Mouse (Mus musculus) central nervous system, embryonic 11.5 days (tissue): ENCODE results near the gene Spta1. TPM values are rescaled to one million over a fixed set of nuclear protein-coding genes. Genes with fewer than 3 reads are reported as not detected.

Source experiments
- polyA plus RNA-seq: library from polyadenylated mRNA; depleted of rRNA; stranded (reverse); fragments of >200 nt; gene quantifications from 2 replicates; pipeline ENCODE4 v1.2.3, GENCODE M21; 2012; rRNA removed

Spta1 gene
- polyA plus RNA-seq: 4.9 and 6.0 TPM in 2 replicates

DNA sequence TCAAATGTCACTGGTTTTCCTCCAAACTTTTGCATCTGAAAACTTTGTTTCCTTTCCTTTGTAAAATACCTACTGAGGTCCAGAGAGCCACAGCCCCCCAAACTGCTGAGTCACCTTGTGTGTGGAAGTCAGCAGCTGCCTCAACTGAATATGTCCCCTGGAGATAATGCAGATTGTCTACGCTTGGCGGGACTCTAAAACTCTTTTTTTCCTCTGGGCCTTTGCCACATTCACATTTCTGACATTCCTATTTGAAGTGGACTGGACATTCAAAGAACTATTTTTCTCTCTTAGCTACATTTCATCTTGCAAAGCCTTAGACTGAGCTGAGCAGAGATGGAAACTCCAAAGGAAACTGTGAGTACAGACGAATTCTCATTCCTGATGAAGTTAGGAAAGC is at the start of gene Spta1:
Spta1 (plus strand) TSS at position 172 of the 400 bp plus-strand sequence.

DNA sequence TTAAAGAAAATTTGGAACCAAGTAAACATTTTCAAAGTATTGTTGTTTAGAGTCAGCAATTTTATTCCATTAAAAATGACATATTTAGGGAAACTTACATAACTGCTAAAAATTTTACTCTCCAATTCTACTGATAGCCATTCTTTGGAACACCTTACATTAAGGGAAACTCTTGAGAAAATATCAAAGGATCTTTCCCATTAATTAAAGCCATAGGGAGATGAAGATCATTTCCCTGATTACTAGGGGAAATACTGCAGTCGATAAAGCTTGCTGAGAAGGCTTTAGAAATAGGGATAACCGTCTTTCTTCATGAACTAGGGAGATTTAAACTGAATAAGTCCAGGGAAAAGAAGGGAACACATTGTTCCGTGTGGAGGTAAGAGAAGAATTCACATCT is 41.4 kb upstream of the Spta1 start, which contains the start of gene Olfr424:
Olfr424 (plus strand) TSS at position 301 of the 400 bp plus-strand sequence.

DNA sequence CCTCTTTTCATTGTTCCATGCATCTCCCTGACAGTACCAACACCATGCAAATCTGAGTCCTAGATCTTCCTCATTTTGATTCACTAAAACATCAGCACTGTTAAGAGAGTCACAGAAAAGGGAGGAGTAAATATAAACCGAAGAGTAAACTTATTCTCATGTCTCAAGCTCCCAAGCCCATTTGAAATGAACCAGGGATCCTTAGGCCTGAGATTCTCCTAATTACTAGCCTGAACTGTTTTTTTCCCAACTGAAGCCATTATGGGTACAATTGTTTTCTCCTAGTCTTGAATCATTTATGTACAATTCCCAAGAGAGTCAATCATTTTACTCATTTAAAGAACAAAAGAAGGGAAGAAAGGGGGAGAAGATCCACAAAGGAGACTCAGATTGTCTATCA is 17.2 kb upstream of the Spta1 start, which contains the start of gene Olfr420:
Olfr420 (plus strand) TSS at position 301 of the 400 bp plus-strand sequence.

DNA sequence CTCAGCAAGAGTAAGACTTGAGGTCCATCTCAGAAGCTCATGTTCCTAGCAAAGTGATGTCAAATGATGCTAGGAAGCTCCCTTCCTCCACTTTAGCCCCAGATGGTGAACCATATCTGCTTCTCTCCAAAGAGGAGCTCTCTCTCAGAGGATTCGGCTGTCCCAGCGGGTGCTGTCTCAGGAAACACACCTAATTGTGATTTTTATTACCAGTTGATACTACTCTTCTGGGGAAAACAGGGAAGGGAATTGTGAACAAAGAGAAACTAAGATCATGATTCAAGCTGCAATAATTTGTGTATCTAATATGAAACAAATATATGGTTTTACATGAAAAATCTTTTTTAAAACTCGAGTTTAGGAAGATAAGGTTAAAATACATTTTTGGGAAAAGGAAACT is 79.4 kb downstream of the Spta1 start, which contains the start of gene Olfr419:
Olfr419 (minus strand) TSS at position 101 of the 400 bp plus-strand sequence.

Other genes starting within 250 kb of the Spta1 start
- gene Mndal, start 230.3 kb upstream of the Spta1 start, polyA plus RNA-seq: 0.39 and 0.40 TPM in 2 replicates
- 0.13 and 0.21 TPM in 2 replicates for gene Ifi203, start 230.1 kb upstream of the Spta1 start, polyA plus RNA-seq
- not detected in 2 replicates for gene Ifi202b, start 190.0 kb upstream of the Spta1 start, polyA plus RNA-seq
- gene Ifi205, start 141.0 kb upstream of the Spta1 start, polyA plus RNA-seq: 0.05 and 0.09 TPM in 2 replicates
- gene Olfr433, start 132.1 kb upstream of the Spta1 start, polyA plus RNA-seq: not detected in 2 replicates
- gene Olfr432, start 123.6 kb upstream of the Spta1 start, polyA plus RNA-seq: 0.04 TPM in 1 of 2 replicates, not detected in the other
- gene Olfr430, start 106.2 kb upstream of the Spta1 start, polyA plus RNA-seq: not detected in 2 replicates
- not detected in 2 replicates for gene Olfr429, start 88.4 kb upstream of the Spta1 start, polyA plus RNA-seq
- not detected in 2 replicates for gene Olfr427, start 75.9 kb upstream of the Spta1 start, polyA plus RNA-seq
- 0.05 and 0.15 TPM in 2 replicates for gene Olfr231, start 51.6 kb upstream of the Spta1 start, polyA plus RNA-seq
- gene Olfr424, start 41.3 kb upstream of the Spta1 start, polyA plus RNA-seq: not detected in 2 replicates
- gene Olfr420, start 17.1 kb upstream of the Spta1 start, polyA plus RNA-seq: not detected in 2 replicates
- not detected in 2 replicates for gene Olfr419, start 79.3 kb downstream of the Spta1 start, polyA plus RNA-seq
- gene Mptx1, start 157.7 kb downstream of the Spta1 start, polyA plus RNA-seq: not detected in 2 replicates
- gene Olfr417, start 192.3 kb downstream of the Spta1 start, polyA plus RNA-seq: not detected in 2 replicates
- gene Olfr248, start 218.3 kb downstream of the Spta1 start, polyA plus RNA-seq: not detected in 2 replicates